Mouse (Mus musculus): ENCODE results near the gene Jak2. TPM values are rescaled to one million over a fixed set of nuclear protein-coding genes. Genes with fewer than 3 reads are reported as not detected.

The Jak2 gene
- polyA plus RNA-seq, 1 experiment from 2014 or later = 8.1 TPM

- no peak for DNase-seq (ENCODE audit: low spot score)
- 0 out of 2 replicates have a peak, but pooled peaks cover 4% of the 10 kb centered on the region for H3K27me3 ChIP-seq (ENCODE audit: insufficient read depth, poor library complexity, severe bottlenecking)
- H3K9me3 ChIP-seq = no peaks in the 10 kb centered on the region
- 74% methylated on average over 13 of the region's 13 CpGs for WGBS
- H3K4me3 ChIP-seq = no peak overlapping the region
- H3K27ac ChIP-seq = no peak overlapping the region
- H3K36me3 ChIP-seq = no peaks in the 10 kb centered on the region
- H3K4me1 ChIP-seq = 0 out of 2 replicates have a peak, but pooled peaks cover 4% of the 10 kb centered on the region
Measured at GRCm38 (mm10) chr19:29326822-29327552, 75.4 kb downstream of the Jak2 start.

DNA sequence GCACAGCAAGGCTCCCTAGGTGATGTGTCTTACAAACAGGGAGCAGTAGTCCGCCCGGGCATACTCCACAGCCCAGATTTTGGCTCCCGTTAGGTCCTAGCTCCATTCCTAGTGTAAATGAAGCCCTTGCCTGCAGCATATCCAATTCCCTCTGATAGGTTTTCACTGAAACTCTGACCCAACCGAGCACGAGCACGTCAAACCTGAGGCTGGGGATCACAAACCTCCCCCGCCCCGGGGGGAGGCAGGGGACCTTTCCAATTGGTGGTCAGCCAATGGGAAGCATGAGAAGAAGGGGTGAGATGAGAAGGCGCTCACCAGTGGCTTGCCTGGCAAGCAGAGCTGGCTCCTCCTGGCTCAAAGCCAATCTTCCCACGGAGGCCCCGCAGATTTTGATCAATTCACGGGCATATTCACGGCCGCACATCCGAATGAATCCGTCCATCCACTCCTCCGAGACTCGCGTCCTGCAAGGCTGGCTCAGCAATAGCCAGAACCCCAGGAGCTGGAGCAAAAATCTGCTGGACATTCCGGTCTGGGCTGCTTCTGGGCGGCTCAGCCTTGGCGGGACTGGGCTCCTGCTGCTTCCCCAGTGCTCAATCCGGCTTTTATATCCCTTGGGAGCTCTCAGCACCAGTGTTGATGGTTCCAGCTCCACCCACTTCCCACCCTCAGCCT lies 82.6 kb downstream of the Jak2 start, which contains the start of gene Rln1:
Gene Rln1 (minus strand): TSS at position 603 of the 678 bp plus-strand sequence.
- Histone ChIP-seq H3K27me3 (ENCODE audit: insufficient read depth, poor library complexity, severe bottlenecking) (peaks cover 3% of the 10 kb centered on the region; the same call in 1 of the 2 replicates), H3K4me1 (peaks cover 8% of the 10 kb centered on the region), H3K27ac (peak within 1 kb of the TSS; percentile 73), H3K36me3 (no peaks in the 10 kb centered on the region), H3K4me3 (peak within 1 kb of the TSS; percentile 62), H3K9me3 (no peaks in the 10 kb centered on the region)
- 3% methylated on average over 23 of the region's 23 CpGs for WGBS
- peak; percentile 86 for DNase-seq (ENCODE audit: low spot score)

DNA sequence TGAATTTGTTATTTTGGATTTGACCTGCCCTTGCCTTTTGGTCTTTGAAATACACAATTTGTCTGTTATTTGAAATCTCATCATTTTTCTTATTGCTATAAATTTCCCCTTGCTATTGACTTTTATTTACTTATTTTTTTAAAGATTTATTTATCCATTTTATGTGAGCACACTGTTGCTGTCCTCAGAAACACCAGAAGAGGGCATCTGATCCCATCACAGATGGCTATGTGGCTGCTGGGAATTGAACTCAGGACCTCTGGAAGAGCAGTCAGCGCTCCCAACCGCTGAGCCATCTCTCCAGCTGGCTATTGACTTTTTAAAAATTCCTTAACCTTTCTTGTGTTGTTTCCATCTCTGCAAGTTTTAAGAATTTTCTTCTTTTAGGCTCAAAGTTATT lies 85.0 kb downstream of the Jak2 start:
- no peaks in the 10 kb centered on the region for H3K9me3 ChIP-seq
- H3K4me1 ChIP-seq = peaks cover 8% of the 10 kb centered on the region
- peaks cover 3% of the 10 kb centered on the region; the same call in 1 of the 2 replicates for H3K27me3 ChIP-seq (ENCODE audit: insufficient read depth, poor library complexity, severe bottlenecking)
- no peak overlapping the region for H3K4me3 ChIP-seq
- no peak overlapping the region for H3K27ac ChIP-seq
- 74% methylated on average over 2 of the region's 2 CpGs for WGBS
- H3K36me3 ChIP-seq = no peaks in the 10 kb centered on the region
- DNase-seq (ENCODE audit: low spot score) = no peak

DNA sequence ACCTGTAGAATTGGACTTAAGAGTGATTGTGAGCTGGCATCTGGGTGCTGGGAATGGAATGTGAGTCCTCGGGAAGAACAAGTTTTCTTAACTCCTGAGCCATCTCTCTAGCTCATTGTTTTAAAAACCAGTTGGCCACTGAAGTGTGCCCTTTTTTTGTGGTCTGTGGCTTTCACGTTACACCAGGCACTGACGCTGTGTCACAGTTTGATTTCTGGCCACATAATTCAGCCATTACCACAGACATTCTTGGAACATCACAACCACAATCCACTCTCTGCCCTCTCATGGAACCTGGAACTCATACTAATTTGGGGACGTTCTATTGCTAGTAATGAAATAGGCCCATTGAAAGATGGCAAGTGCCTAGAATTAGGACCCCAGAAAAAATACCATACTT lies 89.4 kb downstream of the Jak2 start:
- Histone ChIP-seq H3K4me1 (no peaks in the 10 kb centered on the region), H3K4me3 (no peak overlapping the region), H3K36me3 (no peaks in the 10 kb centered on the region), H3K27me3 (ENCODE audit: insufficient read depth, poor library complexity, severe bottlenecking) (no peaks in the 10 kb centered on the region), H3K9me3 (no peaks in the 10 kb centered on the region), H3K27ac (no peak overlapping the region)
- DNase-seq (ENCODE audit: low spot score) = no peak
- 81% methylated on average over 4 of the region's 4 CpGs for WGBS

- no peak overlapping the region for H3K4me3 ChIP-seq
- no peak for DNase-seq (ENCODE audit: low spot score)
- H3K9me3 ChIP-seq = no peaks in the 10 kb centered on the region
- H3K27me3 ChIP-seq (ENCODE audit: insufficient read depth, poor library complexity, severe bottlenecking) = no peaks in the 10 kb centered on the region
- no peaks in the 10 kb centered on the region for H3K4me1 ChIP-seq
- no peak overlapping the region for H3K27ac ChIP-seq
- H3K36me3 ChIP-seq = no peaks in the 10 kb centered on the region
- WGBS = 71% methylated on average over 6 of the region's 6 CpGs
Measured at GRCm38 (mm10) chr19:29342281-29342680, 90.7 kb downstream of the Jak2 start.

DNA sequence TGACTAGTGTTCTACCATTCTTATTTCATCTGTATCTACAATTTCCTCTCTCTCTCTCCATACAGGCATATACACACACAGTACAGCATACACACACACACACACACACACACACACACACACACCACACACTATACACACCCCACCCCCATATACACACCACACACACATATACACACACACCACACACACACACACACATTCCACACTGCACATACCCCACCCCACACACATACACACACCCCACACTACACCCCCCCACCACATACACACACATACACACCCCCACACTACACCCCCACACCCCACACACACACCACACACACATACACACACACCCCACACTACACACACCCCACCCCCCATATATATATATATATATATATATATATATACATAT lies 93.2 kb downstream of the Jak2 start:
- Histone ChIP-seq H3K27ac (no peak overlapping the region), H3K36me3 (peaks cover 1% of the 10 kb centered on the region; the same call in 1 of the 2 replicates), H3K4me3 (no peak overlapping the region), H3K27me3 (ENCODE audit: insufficient read depth, poor library complexity, severe bottlenecking) (no peaks in the 10 kb centered on the region), H3K9me3 (no peaks in the 10 kb centered on the region), H3K4me1 (no peaks in the 10 kb centered on the region)
- DNase-seq (ENCODE audit: low spot score) = no peak

- Histone ChIP-seq H3K36me3 (peaks cover 3% of the 10 kb centered on the region; the same call in 1 of the 2 replicates), H3K4me1 (no peaks in the 10 kb centered on the region), H3K4me3 (no peak overlapping the region), H3K27me3 (ENCODE audit: insufficient read depth, poor library complexity, severe bottlenecking) (no peaks in the 10 kb centered on the region), H3K27ac (no peak overlapping the region), H3K9me3 (no peaks in the 10 kb centered on the region)
- DNase-seq (ENCODE audit: low spot score) = no peak
- 82% methylated on average over 6 of the region's 6 CpGs for WGBS
Measured at GRCm38 (mm10) chr19:29345636-29346035, 94.0 kb downstream of the Jak2 start.

GRCm38 (mm10) chr19:29350991-29351390 lies 99.4 kb downstream of the Jak2 start:
- Histone ChIP-seq H3K4me1 (0 out of 2 replicates have a peak, but pooled peaks cover 4% of the 10 kb centered on the region), H3K4me3 (no peak overlapping the region), H3K36me3 (peaks cover 3% of the 10 kb centered on the region; the same call in 1 of the 2 replicates), H3K9me3 (no peaks in the 10 kb centered on the region), H3K27ac (no peak overlapping the region), H3K27me3 (ENCODE audit: insufficient read depth, poor library complexity, severe bottlenecking) (no peaks in the 10 kb centered on the region)
- no peak for DNase-seq (ENCODE audit: low spot score)
- WGBS = 69% methylated on average over 5 of the region's 5 CpGs

DNA sequence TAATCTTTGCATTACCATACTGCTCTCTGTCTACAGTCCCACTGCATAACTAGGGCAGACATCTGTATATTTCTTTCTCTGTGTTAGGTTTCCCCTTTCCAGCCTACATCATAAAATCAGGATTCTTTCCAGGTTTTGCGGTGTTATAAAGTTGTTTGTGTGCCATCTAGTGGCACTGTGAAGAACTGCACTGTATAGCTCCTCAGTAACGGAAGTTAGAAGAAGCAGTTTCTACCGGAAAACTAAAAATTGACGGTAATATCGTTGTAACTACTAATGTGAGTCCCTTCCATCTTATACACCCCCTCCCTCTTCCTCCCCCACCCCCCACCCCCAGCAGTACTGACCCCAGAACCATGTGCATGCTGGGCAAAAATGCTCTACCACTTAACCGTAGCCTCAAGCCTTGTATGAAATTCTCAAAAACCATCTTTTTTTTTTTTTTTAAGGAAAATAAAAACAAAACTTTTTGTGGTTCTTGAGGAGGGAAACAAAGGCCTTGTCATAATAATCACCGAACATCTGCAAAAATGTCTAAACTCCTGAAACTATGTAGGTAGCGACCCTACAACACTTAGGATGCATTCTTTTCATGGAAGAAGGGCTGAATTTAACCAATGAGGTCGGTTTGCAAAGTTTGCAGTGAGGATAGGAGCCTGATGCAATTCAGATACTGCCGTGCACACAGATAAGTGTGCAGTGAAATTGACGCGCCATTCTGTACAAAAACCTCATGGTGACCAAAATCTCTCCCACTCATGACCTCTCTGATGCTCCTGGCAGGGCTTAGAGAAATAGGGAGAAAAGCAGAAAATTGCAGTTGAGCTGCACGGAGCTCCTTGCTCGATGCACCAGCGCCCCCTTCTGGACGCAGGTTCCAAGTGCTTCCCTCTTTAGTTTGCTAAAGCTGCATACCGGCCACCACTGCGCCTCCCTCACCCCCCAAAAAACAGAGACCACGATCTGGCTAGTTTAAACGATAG lies 103.6 kb downstream of the Jak2 start:
- peak; percentile 90 for DNase-seq (ENCODE audit: low spot score)
- no peak overlapping the region for H3K27ac ChIP-seq
- H3K4me3 ChIP-seq = peak overlapping the region; percentile 53
- 6% methylated on average over 20 of the region's 20 CpGs for WGBS
- H3K4me1 ChIP-seq = 0 out of 2 replicates have a peak, but pooled peaks cover 4% of the 10 kb centered on the region
- no peaks in the 10 kb centered on the region for H3K9me3 ChIP-seq
- H3K36me3 ChIP-seq = no peaks in the 10 kb centered on the region
- H3K27me3 ChIP-seq (ENCODE audit: insufficient read depth, poor library complexity, severe bottlenecking) = no peaks in the 10 kb centered on the region

DNA sequence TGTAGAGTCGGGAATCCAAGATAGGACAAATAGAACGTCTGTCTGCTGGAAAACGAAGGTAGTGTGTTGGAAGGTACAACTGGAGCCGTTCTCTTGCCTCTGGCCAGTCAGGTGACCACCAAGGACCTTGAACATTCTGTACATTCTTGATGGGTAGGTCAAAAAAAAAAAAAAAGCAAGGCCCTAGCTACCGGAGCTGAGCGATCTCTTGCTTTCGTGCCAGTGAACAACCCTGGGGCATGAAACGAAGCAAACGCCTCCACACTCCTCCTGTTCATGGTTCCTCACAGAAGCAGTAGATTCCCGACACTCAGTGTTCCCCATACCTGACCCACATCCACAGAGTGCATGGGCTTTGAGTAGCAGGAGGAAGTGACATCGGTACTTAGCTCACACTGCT lies 104.7 kb downstream of the Jak2 start:
- Histone ChIP-seq H3K9me3 (no peaks in the 10 kb centered on the region), H3K36me3 (no peaks in the 10 kb centered on the region), H3K27ac (no peak overlapping the region), H3K27me3 (ENCODE audit: insufficient read depth, poor library complexity, severe bottlenecking) (no peaks in the 10 kb centered on the region), H3K4me3 (no peak overlapping the region), H3K4me1 (peaks cover 10% of the 10 kb centered on the region; the same call in 1 of the 2 replicates)
- DNase-seq (ENCODE audit: low spot score) = no peak
- 82% methylated on average over 11 of the region's 11 CpGs for WGBS

DNA sequence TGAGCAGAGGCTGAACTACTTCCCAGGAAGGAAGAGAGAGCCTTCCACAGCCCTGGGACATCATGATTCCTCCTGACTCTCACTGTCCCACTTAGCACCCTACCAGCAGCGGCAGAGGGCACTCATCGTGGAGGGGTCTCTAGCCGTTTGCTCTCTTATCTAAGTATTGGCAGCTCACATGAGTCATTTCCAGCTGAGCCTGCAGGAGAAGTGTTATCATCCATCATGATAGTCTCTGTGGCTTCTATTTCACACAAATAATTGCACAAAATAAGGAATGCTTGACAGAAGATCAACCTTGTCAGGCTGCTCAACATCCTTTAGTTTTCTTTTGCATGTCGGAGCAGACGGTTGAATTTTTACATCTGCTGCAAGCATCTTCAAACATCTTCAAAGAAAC lies 108.6 kb downstream of the Jak2 start:
- H3K4me3 ChIP-seq = no peak overlapping the region

DNA sequence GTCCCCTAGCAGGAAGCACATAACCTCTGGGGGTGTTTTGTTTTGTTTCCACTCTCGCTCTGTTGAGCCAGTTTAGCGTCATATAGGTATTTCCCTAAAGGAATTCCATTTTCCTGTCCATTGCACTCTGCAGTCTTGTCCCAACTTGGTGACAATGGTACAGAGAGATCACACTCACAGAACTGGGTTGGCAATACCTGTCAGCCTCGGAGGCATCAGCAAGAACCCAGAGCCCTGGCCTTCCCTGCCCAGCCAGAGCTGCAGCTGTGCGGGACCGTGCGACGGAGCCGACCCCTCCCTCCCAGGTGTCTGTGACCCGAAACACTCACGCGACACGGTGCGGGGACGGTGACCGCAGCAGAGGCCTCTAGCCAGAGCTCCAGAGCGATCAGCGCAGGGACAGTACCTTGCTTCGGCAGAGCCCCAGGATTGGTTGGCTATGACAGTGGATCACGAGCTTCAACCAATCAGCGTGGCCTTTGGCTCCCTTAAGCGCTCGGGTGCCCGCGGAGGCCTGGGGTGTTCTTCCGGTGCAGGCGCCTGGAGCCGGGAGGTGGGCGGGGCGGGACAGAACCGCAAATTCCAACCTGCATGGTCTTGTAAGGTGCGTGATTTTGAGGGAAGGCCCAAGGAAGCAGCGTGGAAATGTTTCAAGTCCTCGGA lies 110.0 kb downstream of the Jak2 start:
- Histone ChIP-seq H3K27ac (peak overlapping the region; percentile 88), H3K4me3 (peak overlapping the region; percentile 72), H3K4me1 (peaks cover 11% of the 10 kb centered on the region; the same call in 1 of the 2 replicates), H3K9me3 (no peaks in the 10 kb centered on the region), H3K27me3 (ENCODE audit: insufficient read depth, poor library complexity, severe bottlenecking) (no peaks in the 10 kb centered on the region), H3K36me3 (no peaks in the 10 kb centered on the region)
- peak; percentile 97 for DNase-seq (ENCODE audit: low spot score)
- WGBS = 3% methylated on average over 33 of the region's 33 CpGs

More for the DNA sequence above, 108.6 kb downstream of the Jak2 start:
- WGBS = 42% methylated on average over 5 of the region's 5 CpGs
- no peak for DNase-seq (ENCODE audit: low spot score)
- H3K36me3 ChIP-seq = no peaks in the 10 kb centered on the region
- H3K9me3 ChIP-seq = no peaks in the 10 kb centered on the region
- no peaks in the 10 kb centered on the region for H3K27me3 ChIP-seq (ENCODE audit: insufficient read depth, poor library complexity, severe bottlenecking)
- H3K4me1 ChIP-seq = peaks cover 15% of the 10 kb centered on the region; the same call in 1 of the 2 replicates
- no peak overlapping the region for H3K27ac ChIP-seq

Data from heart, embryonic 10.5 days (tissue).